Mouse (Mus musculus): ENCODE results near the gene Dcaf17.

The Dcaf17 gene

DNA sequence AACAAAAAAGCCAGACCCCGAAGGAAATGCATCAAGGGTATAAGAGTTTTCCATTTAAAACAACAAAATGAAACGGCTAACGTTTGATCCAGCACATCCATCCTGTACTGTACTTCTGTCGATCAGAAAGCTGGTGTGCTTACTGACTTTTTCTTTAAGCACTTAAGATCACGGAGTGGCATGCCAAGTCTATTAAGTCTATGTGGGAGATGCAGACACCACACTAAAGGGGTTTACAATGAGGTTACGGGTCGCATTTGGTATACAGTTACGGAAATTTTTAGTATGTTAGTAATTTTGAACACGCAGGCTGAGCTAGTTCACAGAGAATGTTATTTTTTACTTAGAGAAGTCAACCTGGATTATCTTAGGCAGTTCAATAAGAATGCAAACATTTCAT lies 412 bp upstream of the Dcaf17 start:
- DNase-seq (ENCODE audit: low spot score) = no peak

DNA sequence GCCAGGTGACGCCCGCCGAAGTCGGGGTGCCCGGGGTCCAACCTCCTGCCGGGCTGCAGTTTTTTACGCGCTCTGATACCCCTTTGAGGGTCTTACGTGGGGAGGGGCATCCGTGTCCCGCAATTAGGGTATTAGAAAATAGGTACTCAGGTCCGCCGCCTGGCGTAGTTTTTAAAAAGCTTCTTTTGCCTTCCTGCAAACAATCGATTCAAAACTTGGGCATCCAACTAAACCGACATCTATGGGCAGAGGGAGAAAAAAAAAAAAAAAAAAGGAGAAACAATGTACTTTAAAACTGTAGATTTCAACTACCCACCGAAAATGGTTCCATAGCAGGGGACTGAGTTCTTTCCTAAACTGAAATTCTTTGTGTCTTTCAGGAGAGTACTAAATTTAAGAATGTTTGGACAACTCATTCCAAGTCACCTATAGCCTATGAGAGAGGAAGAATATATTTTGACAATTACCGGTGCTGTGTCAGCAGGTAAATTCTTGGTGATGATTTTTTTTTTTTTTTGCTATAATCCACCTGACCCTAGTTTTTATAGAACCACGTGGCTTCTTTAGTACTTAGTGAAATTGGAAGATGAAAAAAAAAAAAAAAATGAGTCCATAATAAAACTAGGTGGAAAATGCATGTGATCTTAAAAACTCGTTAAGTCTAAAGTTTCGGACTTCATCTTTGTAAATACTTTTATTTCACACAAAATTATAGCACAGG lies 1.1 kb downstream of the Dcaf17 start:
- no peak for DNase-seq (ENCODE audit: low spot score)

DNA sequence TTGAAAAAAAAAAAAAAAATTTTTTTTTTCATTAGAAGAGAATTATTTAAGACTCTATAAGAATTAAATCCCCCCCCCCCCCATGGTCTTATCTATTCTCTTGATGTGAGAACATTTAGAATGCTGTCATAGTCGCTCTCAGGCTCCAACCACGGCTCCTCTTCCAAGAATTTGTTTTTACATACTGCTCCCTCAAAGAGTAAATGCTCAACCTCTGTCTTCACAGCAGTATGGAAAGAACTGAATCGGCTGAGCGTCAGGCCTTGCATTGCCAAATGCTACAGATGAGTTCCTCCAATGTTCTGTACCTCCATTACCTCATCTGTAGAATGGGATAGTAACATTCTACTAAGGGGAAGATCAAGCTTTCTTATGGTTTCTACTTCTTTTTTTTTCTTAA lies 16.5 kb downstream of the Dcaf17 start:
- no peak for DNase-seq (ENCODE audit: low spot score)

DNA sequence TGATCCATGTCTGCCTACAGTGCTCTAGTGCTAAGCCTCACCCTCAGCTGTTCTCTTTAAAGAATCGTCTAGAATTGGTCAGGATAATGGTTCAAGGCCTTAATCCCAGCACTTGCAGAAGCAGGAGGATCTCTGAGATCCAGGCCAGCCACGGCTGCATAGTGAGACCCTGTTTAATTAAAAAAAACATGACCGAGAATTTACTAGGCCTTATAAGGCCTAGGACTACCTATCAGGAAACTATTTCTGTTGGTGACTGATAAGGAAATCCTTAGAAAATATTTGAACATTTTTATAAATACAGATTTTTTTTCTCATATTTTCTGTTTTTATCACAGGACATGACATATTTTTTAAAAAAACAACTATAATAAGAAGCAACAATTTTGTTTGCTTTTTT lies 18.2 kb downstream of the Dcaf17 start:
- DNase-seq (ENCODE audit: low spot score) = no peak

DNA sequence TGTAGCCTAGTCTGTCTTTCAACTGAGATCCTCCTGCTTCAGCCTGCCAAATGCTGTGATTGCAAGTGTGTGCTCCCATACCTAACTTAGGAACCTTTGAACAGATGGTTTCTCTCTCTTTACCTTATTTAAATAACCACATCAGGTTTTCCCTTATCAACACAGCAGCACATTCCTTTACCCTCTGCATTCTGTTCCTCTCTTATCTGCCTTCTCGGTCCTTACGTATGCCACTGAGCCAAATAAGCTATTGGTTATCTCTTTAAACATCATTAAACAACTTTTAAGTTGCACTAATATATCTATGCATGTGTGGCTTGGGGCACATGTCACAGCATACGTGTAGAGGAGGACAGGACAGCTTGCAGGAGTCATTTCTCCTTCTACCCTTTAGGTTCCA lies 18.7 kb downstream of the Dcaf17 start:
- no peak for DNase-seq (ENCODE audit: low spot score)

DNA sequence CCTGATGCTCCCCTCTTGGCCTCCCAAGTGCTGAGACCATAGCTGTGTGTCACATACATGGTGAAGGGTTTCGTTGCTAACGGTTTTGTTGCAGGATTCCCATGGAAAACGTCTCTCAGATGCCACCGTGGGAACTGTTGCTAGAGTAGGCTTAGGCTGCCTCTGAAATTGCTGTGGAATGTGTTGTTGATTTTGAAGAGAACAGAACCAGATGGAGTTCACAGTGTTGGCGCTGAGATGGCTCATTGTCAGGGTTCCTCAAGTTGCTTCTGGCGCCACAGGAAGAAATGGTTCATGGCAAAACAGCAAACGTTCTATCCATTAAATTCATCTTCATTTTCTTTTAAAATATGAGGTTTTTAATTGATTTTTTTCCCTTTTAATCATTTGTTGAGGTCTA lies 27.3 kb downstream of the Dcaf17 start:
- DNase-seq (ENCODE audit: low spot score) = no peak

DNA sequence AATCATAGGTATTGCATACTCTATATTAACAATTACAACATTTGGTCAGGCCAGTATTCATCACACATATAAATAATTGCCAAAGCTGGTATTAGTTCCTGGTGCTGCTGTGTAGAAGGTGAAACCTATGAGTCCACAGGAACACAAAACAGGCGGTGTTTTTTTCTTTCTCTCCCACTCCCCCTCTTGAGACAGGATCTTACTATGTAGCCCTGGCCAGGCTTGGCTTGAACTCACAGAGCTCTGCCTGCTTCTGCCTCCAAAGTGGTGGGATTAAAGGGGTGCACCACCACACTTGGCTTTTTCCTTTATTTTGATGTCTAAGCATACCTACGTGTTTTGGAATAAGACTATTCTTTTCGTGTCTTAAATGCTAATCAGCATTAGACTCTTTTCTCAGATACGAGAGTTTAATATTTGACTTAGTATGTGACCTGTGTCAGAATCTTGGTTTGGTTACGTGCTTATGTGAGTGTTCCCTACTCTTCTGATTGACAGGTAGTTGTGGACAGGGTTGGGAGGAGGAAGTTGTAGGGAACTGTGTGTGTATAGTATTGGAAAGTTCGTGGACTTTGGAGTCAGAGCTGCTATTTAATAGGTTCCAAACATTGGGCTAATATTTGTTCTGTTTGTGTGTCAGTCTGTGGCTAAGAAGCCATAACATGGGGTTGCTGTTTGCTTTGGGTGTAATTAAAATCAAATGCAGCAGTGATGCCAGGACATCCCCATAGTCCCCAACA lies 28.5 kb downstream of the Dcaf17 start:
- DNase-seq (ENCODE audit: low spot score) = no peak

DNA sequence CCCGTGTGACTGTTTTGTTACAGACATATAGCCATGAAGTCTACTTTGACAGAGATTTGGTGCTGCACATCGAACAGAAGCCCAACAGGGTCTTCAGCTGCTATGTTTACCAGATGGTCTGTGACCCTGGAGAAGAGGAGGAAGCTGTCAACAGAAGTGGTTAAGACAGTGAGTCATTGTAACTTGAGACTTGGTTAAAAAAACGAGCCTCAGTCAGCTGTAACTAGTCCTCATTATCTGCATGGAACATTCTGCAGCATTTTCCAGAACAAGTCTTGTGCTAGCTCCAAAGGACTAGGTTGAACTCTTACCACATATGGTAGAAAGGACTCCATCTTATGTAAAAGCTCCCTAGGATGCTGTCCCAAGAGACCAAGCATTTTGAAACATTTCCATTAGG lies 34.6 kb downstream of the Dcaf17 start:
- DNase-seq (ENCODE audit: low spot score) = no peak

DNA sequence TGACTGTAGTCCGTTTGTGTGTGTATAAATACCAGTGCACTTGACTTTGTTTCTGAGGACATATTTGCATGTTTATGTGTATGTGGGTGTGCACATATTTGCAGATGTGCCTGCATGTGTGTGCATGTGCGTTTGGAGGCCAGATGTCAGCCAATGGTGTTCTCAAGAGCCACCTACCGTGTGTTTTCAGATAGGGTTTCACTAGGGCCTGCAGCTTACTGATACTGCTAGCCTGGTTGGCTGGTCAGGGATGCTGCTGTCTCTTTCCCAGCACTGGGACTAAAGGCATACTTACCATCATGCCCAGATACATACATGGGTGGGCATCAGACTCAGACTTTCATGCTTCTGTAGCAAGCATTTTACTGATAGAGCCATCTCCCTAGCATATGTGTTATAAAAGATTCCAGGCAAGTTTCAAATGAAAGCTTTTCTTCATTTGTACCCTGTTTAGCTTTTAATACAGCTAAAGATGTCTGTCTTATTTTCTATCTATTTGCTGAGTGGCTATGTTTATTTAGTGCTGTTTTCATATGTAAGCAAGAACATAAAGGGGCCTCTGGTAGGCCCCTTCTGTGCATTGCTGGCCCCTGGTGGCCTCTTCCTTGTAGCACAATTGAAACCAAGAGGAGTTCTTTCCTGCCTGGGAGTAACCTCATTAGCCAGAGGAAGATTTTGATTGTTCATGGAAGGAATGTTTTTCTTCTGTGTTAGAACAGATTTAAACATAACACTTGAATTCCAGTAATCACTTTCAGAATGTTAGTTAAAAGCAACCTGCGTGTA lies 35.7 kb downstream of the Dcaf17 start:
- DNase-seq (ENCODE audit: low spot score) = no peak

DNA sequence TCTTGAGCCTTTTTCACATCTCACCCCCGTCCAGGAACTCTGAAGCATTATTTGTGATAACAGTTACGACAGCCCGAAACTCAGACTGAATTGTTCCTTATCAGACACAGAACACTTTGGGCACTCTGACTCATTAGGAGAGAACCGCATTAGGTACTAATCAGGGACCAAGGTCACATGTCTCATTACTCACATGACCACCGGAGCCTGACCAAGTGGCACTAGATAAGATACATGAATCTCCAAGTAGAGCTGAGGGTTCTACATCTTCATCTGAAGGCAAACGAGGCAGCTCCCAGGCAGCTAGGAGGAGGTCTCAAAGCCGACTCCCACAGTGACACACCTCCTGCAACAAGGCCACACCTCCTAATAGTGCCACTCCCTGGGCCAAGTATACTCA lies 41.0 kb downstream of the Dcaf17 start:
- DNase-seq (ENCODE audit: low spot score) = no peak

DNA sequence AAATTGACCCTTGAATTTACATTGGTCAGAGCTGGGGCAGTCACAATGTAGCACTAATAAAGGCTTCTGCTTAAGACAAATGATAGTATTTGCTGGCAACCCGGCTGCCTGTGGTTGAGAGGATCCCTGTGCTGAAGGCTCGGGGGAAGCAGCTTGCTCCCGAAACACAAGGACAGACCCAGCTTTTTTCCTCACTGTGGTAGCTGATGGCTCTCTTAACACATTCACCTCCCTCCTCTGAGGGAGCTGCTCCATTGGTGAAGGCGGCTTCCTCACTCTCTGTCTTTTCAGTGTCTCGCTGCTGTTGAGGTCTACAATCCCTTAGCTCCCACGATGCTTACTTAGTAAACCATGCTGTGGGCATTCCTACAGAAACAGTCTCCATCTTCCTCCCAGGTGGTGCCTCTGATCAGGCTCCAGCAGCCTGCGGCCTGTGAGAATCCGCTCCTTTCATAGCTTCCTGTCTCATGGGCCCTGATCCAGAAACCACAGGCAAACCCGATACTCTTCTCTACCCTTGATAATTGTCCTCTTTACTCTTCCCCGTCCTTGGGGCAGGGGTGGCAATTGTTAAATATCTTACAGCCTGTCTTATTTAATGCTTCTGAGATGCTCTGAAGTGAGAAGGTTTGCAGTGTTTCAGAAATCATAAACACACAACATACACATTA lies 47.6 kb downstream of the Dcaf17 start:
- no peak for DNase-seq (ENCODE audit: low spot score)

DNA sequence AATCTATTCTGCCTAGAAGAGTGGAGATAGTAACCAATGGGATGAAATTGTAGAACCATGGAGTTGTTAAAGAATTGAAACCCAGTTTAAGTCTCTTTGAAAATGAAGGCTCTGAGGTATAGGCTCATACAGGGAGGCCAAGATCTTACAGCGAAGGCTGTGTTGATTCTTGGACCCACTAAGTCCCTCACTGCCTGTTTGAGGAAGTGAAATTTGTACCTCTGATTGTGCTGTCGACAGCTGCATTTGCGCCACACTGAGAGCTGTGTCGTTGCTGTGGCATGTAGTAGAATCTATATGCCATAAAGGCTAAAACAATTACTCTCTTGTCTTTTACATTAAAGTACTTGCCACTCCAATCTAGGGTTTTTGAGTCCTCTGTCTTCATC lies 48.2 kb downstream of the Dcaf17 start:
- no peak for DNase-seq (ENCODE audit: low spot score)

DNA sequence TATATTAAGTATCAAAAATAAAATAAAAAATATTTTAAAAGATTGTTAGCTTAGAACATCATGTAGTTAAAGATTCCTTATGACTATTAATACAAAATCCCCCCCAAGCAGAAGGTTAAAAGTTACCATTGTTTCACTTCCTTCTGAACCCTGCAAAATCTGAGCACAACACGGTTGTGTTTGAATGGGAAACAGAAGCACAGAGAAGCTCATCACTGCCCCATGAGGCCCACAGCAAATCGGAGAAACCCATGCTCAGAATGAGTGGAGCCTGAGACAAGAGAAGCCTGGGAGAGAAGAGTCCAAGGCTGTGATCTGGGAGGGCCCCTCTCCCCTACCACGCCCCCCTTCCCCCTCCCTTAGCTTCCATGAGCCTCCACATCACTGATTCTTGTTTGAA lies 49.6 kb downstream of the Dcaf17 start:
- DNase-seq (ENCODE audit: low spot score) = no peak

DNA sequence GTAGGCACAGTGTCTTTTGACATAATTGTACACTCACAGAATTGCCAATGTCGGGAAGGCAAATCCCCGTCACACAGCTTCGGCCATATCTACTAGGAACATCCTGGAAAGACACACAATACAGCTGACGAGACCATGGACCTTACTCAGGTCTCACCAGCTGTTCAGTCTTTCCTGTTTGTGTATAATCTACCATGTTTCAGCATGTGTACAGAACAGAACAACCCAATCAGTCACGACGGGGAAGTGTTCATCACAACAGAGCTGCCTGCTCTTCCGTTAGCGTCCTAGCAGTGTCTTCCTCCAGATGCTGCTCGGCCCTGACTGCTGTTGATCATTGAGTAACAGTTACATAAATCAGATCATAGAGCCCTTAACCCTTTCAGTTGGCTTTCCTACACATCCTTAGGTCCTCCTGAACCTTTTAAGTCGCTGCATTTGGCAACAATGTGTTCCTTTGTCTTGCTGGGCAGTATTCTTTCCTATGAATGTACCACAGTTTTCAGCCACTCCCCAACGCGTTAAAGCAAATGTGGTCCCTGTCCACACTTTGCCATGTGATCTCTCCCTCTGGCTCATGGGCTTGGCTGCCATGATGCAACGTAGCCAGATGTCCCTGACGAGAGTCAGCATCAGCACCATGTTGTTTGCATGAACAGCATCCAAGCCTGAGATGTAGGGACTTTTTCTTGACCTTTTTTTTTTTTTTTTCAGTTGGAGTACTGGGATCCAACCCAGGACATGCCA lies 50.5 kb downstream of the Dcaf17 start:
- DNase-seq (ENCODE audit: low spot score) = no peak

DNA sequence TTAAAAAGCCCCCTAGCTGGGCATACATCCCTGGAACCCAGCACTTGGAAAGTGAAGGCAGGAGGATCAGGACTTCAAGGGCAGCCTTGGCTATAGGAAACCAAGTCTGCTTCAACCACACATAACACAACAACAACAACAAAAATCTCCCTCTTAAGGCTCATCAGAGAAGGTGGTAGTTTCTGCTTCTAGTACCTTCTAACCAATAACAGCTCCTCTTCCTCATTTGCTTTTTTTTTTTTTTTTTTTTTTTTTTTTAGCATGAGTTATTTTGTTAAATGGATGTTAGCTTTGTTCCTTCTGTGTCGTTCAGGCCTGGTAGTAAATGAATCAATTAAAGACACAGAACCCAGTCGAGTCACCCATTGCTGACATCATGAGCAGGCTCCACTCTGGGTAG lies 52.1 kb downstream of the Dcaf17 start:
- no peak for DNase-seq (ENCODE audit: low spot score)

DNA sequence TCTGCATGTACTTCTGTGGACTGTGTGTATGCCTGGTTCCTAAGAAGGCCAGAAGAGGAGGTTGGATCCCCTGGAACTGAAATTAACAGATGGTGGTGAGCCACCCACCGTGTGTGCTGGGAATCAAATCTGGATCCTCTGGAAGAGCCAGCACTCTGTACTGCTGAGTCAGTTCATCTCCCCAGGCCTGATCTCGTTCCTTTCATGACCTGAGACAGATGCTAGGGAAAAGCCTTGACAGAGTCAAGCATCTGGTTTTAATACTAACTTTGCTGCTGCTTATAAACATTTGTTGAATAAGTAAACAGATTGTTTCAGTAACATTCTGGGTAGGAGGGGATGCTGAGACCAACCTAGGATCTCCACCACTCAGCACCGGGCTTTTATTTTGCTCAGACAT lies 53.4 kb downstream of the Dcaf17 start:
- DNase-seq (ENCODE audit: low spot score) = no peak

DNA sequence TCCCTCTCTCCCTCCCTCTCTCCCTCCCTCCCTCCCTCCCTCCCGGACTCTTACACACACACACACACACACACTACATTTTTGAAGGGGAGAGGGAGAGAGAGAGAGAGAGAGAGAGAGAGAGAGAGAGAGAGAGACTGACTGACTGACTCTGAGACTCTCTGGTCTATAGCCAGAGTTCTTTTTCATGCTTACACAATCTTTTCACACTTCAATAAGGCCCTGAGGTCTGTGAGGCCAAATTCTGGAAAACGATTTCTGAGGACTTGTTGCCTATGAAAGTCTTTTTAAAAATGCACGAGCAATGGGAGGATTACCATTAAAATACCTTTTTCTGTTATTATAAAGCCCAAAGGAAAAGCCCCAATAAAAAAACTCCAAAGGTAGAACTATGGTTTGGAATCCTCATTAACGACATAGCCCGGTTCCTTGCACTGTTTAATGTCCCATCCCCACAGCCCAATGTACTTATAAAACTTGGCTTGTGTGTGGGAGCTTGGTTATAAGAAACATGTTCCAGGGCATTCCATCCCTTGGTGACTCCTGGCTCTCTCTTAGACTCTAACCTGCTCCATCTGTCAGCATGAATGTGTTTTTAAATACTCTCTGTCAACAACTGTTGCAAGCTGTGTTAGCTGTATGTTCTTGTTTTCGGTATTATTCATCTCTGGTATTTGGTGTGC lies 58.5 kb downstream of the Dcaf17 start:
- no peak for DNase-seq (ENCODE audit: low spot score)

DNA sequence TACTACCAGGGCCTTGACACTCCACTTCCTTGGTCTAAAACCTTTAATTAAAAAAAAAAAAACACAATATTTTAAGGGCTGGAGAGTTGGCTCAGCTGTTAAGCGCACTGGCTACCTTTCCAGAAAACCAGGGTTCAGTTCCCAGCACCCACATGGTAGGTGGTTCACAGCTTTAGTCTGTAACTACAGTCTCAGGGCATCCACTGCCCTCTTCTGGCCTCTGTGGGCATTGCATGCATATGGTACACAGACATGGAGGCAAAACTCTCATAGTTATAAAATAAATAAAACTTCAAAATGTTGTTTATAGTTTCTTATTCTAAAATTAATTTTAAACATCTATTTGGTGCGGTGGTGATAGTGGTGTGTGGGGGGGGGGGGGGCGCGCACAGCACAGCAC lies 61.0 kb downstream of the Dcaf17 start:
- DNase-seq (ENCODE audit: low spot score) = no peak

DNA sequence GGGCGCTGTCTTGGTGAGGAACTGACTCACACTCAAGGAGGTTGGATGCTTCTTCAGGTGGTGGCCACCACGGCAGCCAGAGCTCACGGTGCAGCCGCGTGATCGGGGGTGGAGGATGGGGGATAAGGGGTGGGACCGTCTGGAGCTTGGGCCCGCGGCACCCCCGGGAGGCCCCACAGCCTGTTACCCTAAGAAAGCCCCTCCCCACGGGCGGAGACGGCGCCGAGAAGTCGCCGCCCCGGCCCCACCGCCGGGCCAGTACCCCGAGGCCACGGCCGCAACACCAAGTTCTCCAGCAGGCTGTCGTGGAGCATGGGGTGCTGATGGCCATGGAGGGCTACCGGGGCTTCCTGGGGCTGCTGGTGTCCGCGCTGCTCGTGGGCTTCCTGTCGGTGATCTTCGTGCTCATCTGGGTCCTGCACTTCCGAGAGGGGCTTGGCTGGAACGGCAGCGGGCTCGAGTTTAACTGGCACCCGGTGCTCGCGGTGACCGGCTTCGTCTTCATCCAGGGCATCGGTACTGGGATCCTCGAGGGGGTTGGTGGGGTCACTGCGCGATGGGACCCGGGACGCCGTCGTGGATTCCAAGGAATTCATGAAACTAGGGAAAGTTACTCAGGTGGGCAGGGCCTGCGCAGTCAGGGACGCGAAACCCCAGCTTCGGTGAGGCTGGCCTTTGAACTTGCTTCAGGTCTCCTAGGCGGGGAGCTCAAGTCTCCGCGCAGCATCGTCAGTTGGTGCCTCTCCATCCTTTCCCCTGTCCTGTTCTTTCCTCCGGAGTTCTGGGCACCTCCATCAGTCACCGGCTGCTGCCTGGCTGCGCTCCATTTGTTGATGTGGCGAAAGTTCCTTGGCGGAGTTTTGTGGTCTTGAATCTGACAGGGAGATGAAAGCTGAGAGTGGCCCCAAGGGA lies 62.9 kb downstream of the Dcaf17 start, which contains the start of gene Cybrd1:
TSS of gene Cybrd1 (plus strand) at position 127 of the 912 bp plus-strand sequence.
- DNase-seq (ENCODE audit: low spot score) = no peak

DNA sequence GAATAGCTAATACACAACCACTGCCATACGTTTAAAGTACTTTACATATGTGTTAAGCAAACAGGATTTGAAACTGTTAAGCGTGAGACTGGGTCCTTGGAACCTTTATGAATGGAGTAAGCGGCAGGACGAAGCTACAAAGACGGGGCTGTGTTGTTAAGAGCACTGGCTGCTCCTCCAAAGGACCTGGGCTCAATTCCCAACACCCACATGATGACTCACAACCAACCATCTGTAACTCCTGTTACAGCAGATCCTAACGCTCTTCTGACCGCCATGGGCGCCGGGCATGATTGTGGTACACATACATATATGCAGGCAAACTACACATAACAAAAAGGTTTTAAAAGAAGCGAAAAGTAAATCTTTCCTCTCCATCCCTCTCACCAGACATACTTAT lies 65.7 kb downstream of the Dcaf17 start:
- no peak for DNase-seq (ENCODE audit: low spot score)
